Comparison of ENCODE assay signal across 8 mouse cellular contexts in genomic region chr17:74717618-74718151, GRCm38 (mm10). TPM values are rescaled to one million over a fixed set of nuclear protein-coding genes. Genes with fewer than 3 reads are reported as not detected.
DNase-seq lines count a peak whose midpoint lies in the region; ATAC-seq and TF ChIP-seq lines count a peak whose summit lies in the region.

TSS of gene Ttc27 (plus strand) at chr17:74717732.

- TF ChIP-seq CTCF in heart, adult 2 months (IDR thresholded peaks at IDR 0.05) = no peak

- H3K9ac ChIP-seq in embryonic facial prominence, embryonic 14.5 days (ENCODE audit: low read depth, low read length) = peak within 1 kb of the TSS; percentile 56
- peak within 1 kb of the TSS; percentile 78 for H3K9ac ChIP-seq in heart, adult 2 months (ENCODE audit: low read depth, low read length)
- peak within 1 kb of the TSS; percentile 74 for H3K9ac ChIP-seq in limb, embryonic 13.5 days
- peak within 1 kb of the TSS; percentile 79 for H3K9ac ChIP-seq in midbrain, embryonic 16.5 days (ENCODE audit: low read depth, low read length)

- no peaks in the 10 kb centered on the region for H3K79me2 ChIP-seq in heart, adult 2 months (replicated peaks; ENCODE audit: control insufficient read depth, insufficient read depth, low read length)

- TF ChIP-seq EP300 in heart, adult 2 months (IDR thresholded peaks at IDR 0.05; ENCODE audit: insufficient read depth, low read depth, low read length) = peak; percentile 42; the same call in 1 of the 2 replicates

- WGBS in embryonic facial prominence, embryonic 14.5 days = under 1% methylated on average over 31 of the region's 31 CpGs
- WGBS in heart, adult 2 months = 2% methylated on average over 31 of the region's 31 CpGs
- under 1% methylated on average over 31 of the region's 31 CpGs for WGBS in limb, embryonic 13.5 days
- WGBS in midbrain, embryonic 16.5 days = under 1% methylated on average over 31 of the region's 31 CpGs

- peak; percentile 94 for ATAC-seq in embryonic facial prominence, embryonic 14.5 days (ENCODE audit: low read depth)
- ATAC-seq in limb, embryonic 13.5 days (ENCODE audit: low FRiP score, low read depth) = peak; percentile 94
- peak; percentile 92 for ATAC-seq in midbrain, embryonic 16.5 days

- H3K4me2 ChIP-seq in embryonic facial prominence, embryonic 14.5 days (ENCODE audit: low read depth, low read length) = peak within 1 kb of the TSS; percentile 74
- peak within 1 kb of the TSS; percentile 87 for H3K4me2 ChIP-seq in limb, embryonic 13.5 days (replicated peaks)
- H3K4me2 ChIP-seq in midbrain, embryonic 16.5 days (ENCODE audit: low read length) = peak within 1 kb of the TSS; percentile 90

- TF ChIP-seq POLR2A in heart, adult 2 months (IDR thresholded peaks at IDR 0.05; ENCODE audit: insufficient read depth, low read depth, low read length) = peak; percentile 98

- H3K36me3 ChIP-seq in embryonic facial prominence, embryonic 14.5 days (ENCODE audit: control insufficient read depth, insufficient read depth, low read length) = peaks cover 24% of the 10 kb centered on the region
- no peaks in the 10 kb centered on the region for H3K36me3 ChIP-seq in heart, adult 2 months (ENCODE audit: control insufficient read depth, insufficient read depth, low read length)
- H3K36me3 ChIP-seq in limb, embryonic 13.5 days = peaks cover 20% of the 10 kb centered on the region
- peaks cover 2% of the 10 kb centered on the region; the same call in 1 of the 2 replicates for H3K36me3 ChIP-seq in midbrain, embryonic 16.5 days (ENCODE audit: control insufficient read depth, insufficient read depth, low read length)

- peak within 1 kb of the TSS; percentile 49 for H3K4me3 ChIP-seq in embryonic facial prominence, embryonic 14.5 days (ENCODE audit: low read depth, low read length)
- H3K4me3 ChIP-seq in heart, adult 2 months = peak within 1 kb of the TSS; percentile 92
- peak within 1 kb of the TSS; percentile 73 for H3K4me3 ChIP-seq in limb, embryonic 13.5 days
- peak within 1 kb of the TSS; percentile 83 for H3K4me3 ChIP-seq in midbrain, embryonic 16.5 days (ENCODE audit: low read depth, low read length)

- no peaks in the 10 kb centered on the region for H3K27me3 ChIP-seq in embryonic facial prominence, embryonic 14.5 days (replicated peaks; ENCODE audit: control insufficient read depth, insufficient read depth, low read length)
- H3K27me3 ChIP-seq in heart, adult 2 months (ENCODE audit: control insufficient read depth, insufficient read depth, low read length) = no peaks in the 10 kb centered on the region
- no peaks in the 10 kb centered on the region for H3K27me3 ChIP-seq in limb, embryonic 13.5 days
- H3K27me3 ChIP-seq in midbrain, embryonic 16.5 days (ENCODE audit: control insufficient read depth, insufficient read depth, low read depth, low read length) = no peaks in the 10 kb centered on the region

- H3K27ac ChIP-seq in embryonic facial prominence, embryonic 14.5 days (replicated peaks; ENCODE audit: low read depth, low read length) = peak within 1 kb of the TSS; percentile 6; the same call in 1 of the 2 replicates
- peak within 1 kb of the TSS; percentile 79 for H3K27ac ChIP-seq in heart, adult 2 months
- H3K27ac ChIP-seq in limb, embryonic 13.5 days = no peak within 1 kb of the TSS
- no peak within 1 kb of the TSS for H3K27ac ChIP-seq in midbrain, embryonic 16.5 days (ENCODE audit: low read length)

- peak; percentile 100 for DNase-seq in 3T3-L1 (ENCODE audit: low read depth, low spot score)
- peak; percentile 88 to 95 for DNase-seq in adrenal gland, postnatal 4 days (ENCODE audit: low spot score in 2 of 2)
- peak; percentile 98 for DNase-seq in embryonic facial prominence, embryonic 14.5 days (ENCODE audit: low spot score)
- peak; percentile 94 to 96 for DNase-seq in heart, adult 2 months
- DNase-seq in kidney, adult 8-10 months = peak; percentile 96 to 98
- peak; percentile 88 to 98 for DNase-seq in spleen, postnatal 10 days (ENCODE audit: low spot score in 2 of 2)

- 0 out of 2 replicates have a peak, but pooled peaks cover 2% of the 10 kb centered on the region for H3K4me1 ChIP-seq in embryonic facial prominence, embryonic 14.5 days (ENCODE audit: control insufficient read depth, insufficient read depth, low read length)
- H3K4me1 ChIP-seq in heart, adult 2 months (ENCODE audit: control insufficient read depth, insufficient read depth, low read length) = no peaks in the 10 kb centered on the region
- peaks cover 7% of the 10 kb centered on the region for H3K4me1 ChIP-seq in limb, embryonic 13.5 days
- H3K4me1 ChIP-seq in midbrain, embryonic 16.5 days (ENCODE audit: control insufficient read depth, insufficient read depth, low read length) = peaks cover 8% of the 10 kb centered on the region

- no peaks in the 10 kb centered on the region for H3K9me3 ChIP-seq in embryonic facial prominence, embryonic 14.5 days (ENCODE audit: control insufficient read depth, low read length)
- H3K9me3 ChIP-seq in limb, embryonic 13.5 days = no peaks in the 10 kb centered on the region
- no peaks in the 10 kb centered on the region for H3K9me3 ChIP-seq in midbrain, embryonic 16.5 days (replicated peaks; ENCODE audit: control insufficient read depth, low read length, poor library complexity, severe bottlenecking)

- intact Hi-C loops in heart, adult 2 months (cut with DNase I) = loop anchor here (10.0 kb wide), 1 partner anchor 323 kb away; the partner anchor contains the start of gene Slc30a6

RNA-seq across cellular contexts. Expression of gene Ttc27, which starts in this region (rescaled TPM):
- total RNA-seq in adrenal gland, postnatal 4 days (2021) = 10 to 100 TPM; 25.8 to 26.8 TPM
- 21.2 and 23.5 TPM in 2 replicates for polyA plus RNA-seq in embryonic facial prominence, embryonic 14.5 days (2014; fragmentation: Nextera tagmentation; extraction: Ambion mirVana)
- 10 to 100 TPM; 13.3 to 16.0 TPM for total RNA-seq in heart, adult 2 months (2021)
- 3.5 and 7.6 TPM in 2 replicates for polyA plus RNA-seq in heart, adult 2 months (2012; rRNA removed)
- polyA plus RNA-seq in limb, embryonic 13.5 days (2015; fragmentation: Nextera tagmentation; extraction: Ambion mirVana) = 23.4 and 24.6 TPM in 2 replicates
- 15.6 and 17.7 TPM in 2 replicates for polyA plus RNA-seq in midbrain, embryonic 16.5 days (2015; fragmentation: Nextera tagmentation; extraction: Ambion mirVana)

Comparison
In these comparisons a context has a peak if more than half of its experiments do, and no peak if none do; other contexts are left out.
1. H3K27ac ChIP-seq: peak in embryonic facial prominence, embryonic 14.5 days (single experiment) and heart, adult 2 months (single experiment); none in limb, embryonic 13.5 days (single experiment) and midbrain, embryonic 16.5 days (single experiment).
2. Peak in every context shown above with its lines, with median percentiles within 50 percentile points of each other: DNase-seq, ATAC-seq, H3K4me2 ChIP-seq, H3K4me3 ChIP-seq and H3K9ac ChIP-seq.